Mouse (Mus musculus) neural tube, embryonic 13.5 days (tissue): ENCODE results near the gene Pilra. TPM values are rescaled to one million over a fixed set of nuclear protein-coding genes. Genes with fewer than 3 reads are reported as not detected.
"Not testable (repeated sequence)": the region's sequence is repeated elsewhere in the genome, so short reads cannot be mapped to it uniquely, and the experiment has no call there.

ENCODE experiments used
- ATAC-seq: fragments of 200-750 bp; cut with Nextera tagmentation; 2 replicates; pipeline ENCODE4 v1.8.0; 2017; ENCODE audit warnings: low read depth, mild to moderate bottlenecking, moderate TSS enrichment, moderate library complexity
- H3K27ac ChIP-seq: fragments of 300-500 bp; sonication (generic); replicated peaks from 2 replicates; pipeline ENCODE4 v1.5.1; 2015; ENCODE audit warnings: moderate library complexity, mild to moderate bottlenecking, inconsistent platforms
- H3K27me3 ChIP-seq: fragments of 300-500 bp; sonication (generic); 2 replicates; pipeline ENCODE4 v1.6.1; 2015; ENCODE audit warnings: mild to moderate bottlenecking, inconsistent platforms
- H3K36me3 ChIP-seq: fragments of 300-500 bp; sonication (generic); 2 replicates; pipeline ENCODE4 v1.6.1; 2015; ENCODE audit warnings: mild to moderate bottlenecking, inconsistent platforms
- H3K4me1 ChIP-seq: fragments of 300-500 bp; sonication (generic); replicated peaks from 2 replicates; pipeline ENCODE4 v1.6.1; 2015; ENCODE audit warnings: inconsistent platforms
- H3K4me2 ChIP-seq: fragments of 300-500 bp; sonication (generic); 2 replicates; pipeline ENCODE4 v1.6.1; 2015; ENCODE audit warnings: inconsistent platforms, mild to moderate bottlenecking, moderate library complexity
- H3K4me3 ChIP-seq: fragments of 300-500 bp; sonication (generic); 2 replicates; pipeline ENCODE4 v1.5.1; 2015; ENCODE audit warnings: mild to moderate bottlenecking, inconsistent platforms
- H3K9ac ChIP-seq: fragments of 300-500 bp; sonication (generic); 2 replicates; pipeline ENCODE4 v1.6.1; 2015; ENCODE audit warnings: moderate library complexity, mild to moderate bottlenecking, inconsistent platforms
- H3K9me3 ChIP-seq: fragments of 300-500 bp; sonication (generic); 2 replicates; pipeline ENCODE4 v1.6.1; 2016; ENCODE audit warnings: inconsistent platforms
- WGBS: fragments of 180-500 bp; shearing (Covaris S2); methylation state at CpG from one replicate; pipeline ENCODE4 v1.1.7; 2015; 5-methylcytosine and 5-hydroxymethylcytosine counted together
- polyA plus RNA-seq: library from polyadenylated mRNA; unstranded; fragments of >200 nt; fragmentation: Nextera tagmentation; extraction: Ambion mirVana; gene quantifications from 2 replicates; pipeline ENCODE4 v1.2.1, GENCODE M21; 2015

Pilra gene
- polyA plus RNA-seq, 1 experiment from 2014 or later = 1.3 TPM

- ATAC-seq, H3K4me3 ChIP-seq, H3K9me3 ChIP-seq, H3K9ac ChIP-seq, H3K27me3 ChIP-seq, H3K4me2 ChIP-seq, H3K36me3 ChIP-seq, H3K4me1 ChIP-seq, H3K27ac ChIP-seq: not testable (repeated sequence)
- 93% methylated on average over 1 of the region's 1 CpGs for WGBS
Observed at GRCm38 (mm10) chr5:137850313-137850712, 14.2 kb upstream of the Pilra start.

GRCm38 (mm10) chr5:137837110-137837509, 1.0 kb upstream of the Pilra start:
- not testable (repeated sequence) for H3K9me3 ChIP-seq

GRCm38 (mm10) chr5:137836611-137837010, 530 bp upstream of the Pilra start:
- Histone ChIP-seq H3K27me3 (no peaks in the 10 kb centered on the region), H3K4me1 (no peaks in the 10 kb centered on the region), H3K9me3 (no peaks in the 10 kb centered on the region), H3K36me3 (no peaks in the 10 kb centered on the region), H3K27ac (no peak overlapping the region), H3K4me3 (no peak overlapping the region), H3K9ac (no peak overlapping the region), H3K4me2 (no peak overlapping the region)
- ATAC-seq = no peak

More at GRCm38 (mm10) chr5:137837110-137837509, 1.0 kb upstream of the Pilra start:
- H3K27ac ChIP-seq, H3K4me1 ChIP-seq, H3K27me3 ChIP-seq, H3K9ac ChIP-seq, H3K4me2 ChIP-seq, ATAC-seq, H3K36me3 ChIP-seq, H3K4me3 ChIP-seq: not testable (repeated sequence)

DNA sequence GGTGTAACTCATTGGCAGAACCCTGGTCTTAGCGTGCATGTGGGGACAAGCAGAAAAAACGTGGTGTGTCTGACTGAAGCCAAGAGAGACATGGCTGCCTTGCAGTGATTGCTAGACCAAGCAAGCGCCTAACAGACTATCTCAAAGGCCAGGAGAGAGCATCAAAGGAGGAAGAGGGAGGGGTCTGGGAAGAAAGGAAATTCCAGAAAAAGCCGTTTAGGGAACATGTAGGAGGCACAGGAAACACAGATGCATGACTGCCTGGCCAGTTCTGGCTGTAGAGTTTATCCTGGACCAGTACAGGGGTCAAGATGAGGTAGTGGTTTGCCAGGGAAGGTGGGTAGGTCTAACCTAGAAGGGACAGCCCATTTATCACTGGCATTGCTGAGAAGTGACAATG, 2.6 kb downstream of the Pilra start:
- no peaks in the 10 kb centered on the region for H3K9me3 ChIP-seq
- ATAC-seq = no peak
- no peak overlapping the region for H3K27ac ChIP-seq
- no peak overlapping the region for H3K9ac ChIP-seq
- no peak overlapping the region for H3K4me3 ChIP-seq
- no peak overlapping the region for H3K4me2 ChIP-seq
- no peaks in the 10 kb centered on the region for H3K27me3 ChIP-seq
- WGBS = 66% methylated on average over 4 of the region's 4 CpGs
- H3K36me3 ChIP-seq = no peaks in the 10 kb centered on the region
- no peaks in the 10 kb centered on the region for H3K4me1 ChIP-seq

- no peak overlapping the region for H3K9ac ChIP-seq
- no peaks in the 10 kb centered on the region for H3K9me3 ChIP-seq
- H3K27me3 ChIP-seq = no peaks in the 10 kb centered on the region
- no peak overlapping the region for H3K27ac ChIP-seq
- no peak overlapping the region for H3K4me2 ChIP-seq
- WGBS = 78% methylated on average over 6 of the region's 6 CpGs
- no peaks in the 10 kb centered on the region for H3K4me1 ChIP-seq
- no peak overlapping the region for H3K4me3 ChIP-seq
- H3K36me3 ChIP-seq = no peaks in the 10 kb centered on the region
- ATAC-seq = no peak
Observed at GRCm38 (mm10) chr5:137831506-137831905, 4.6 kb downstream of the Pilra start.

- 89% methylated on average over 4 of the region's 4 CpGs for WGBS
- H3K36me3 ChIP-seq = no peaks in the 10 kb centered on the region
- no peak for ATAC-seq
- H3K27me3 ChIP-seq = no peaks in the 10 kb centered on the region
- no peaks in the 10 kb centered on the region for H3K9me3 ChIP-seq
- H3K4me2 ChIP-seq = no peak overlapping the region
- no peak overlapping the region for H3K27ac ChIP-seq
- no peak overlapping the region for H3K4me3 ChIP-seq
- H3K4me1 ChIP-seq = no peaks in the 10 kb centered on the region
- no peak overlapping the region for H3K9ac ChIP-seq
Observed at GRCm38 (mm10) chr5:137831106-137831505, 5.0 kb downstream of the Pilra start.

GRCm38 (mm10) chr5:137830238-137830637, 5.8 kb downstream of the Pilra start:
- H3K4me3 ChIP-seq = no peak overlapping the region
- no peak overlapping the region for H3K9ac ChIP-seq
- 87% methylated on average over 7 of the region's 7 CpGs for WGBS
- H3K27ac ChIP-seq = no peak overlapping the region
- ATAC-seq = no peak
- H3K27me3 ChIP-seq = no peaks in the 10 kb centered on the region
- H3K4me1 ChIP-seq = no peaks in the 10 kb centered on the region
- no peaks in the 10 kb centered on the region for H3K36me3 ChIP-seq
- H3K9me3 ChIP-seq = no peaks in the 10 kb centered on the region
- no peak overlapping the region for H3K4me2 ChIP-seq

- 87% methylated on average over 6 of the region's 6 CpGs for WGBS
- Histone ChIP-seq H3K9me3 (no peaks in the 10 kb centered on the region), H3K4me3 (no peak overlapping the region), H3K9ac (no peak overlapping the region), H3K36me3 (no peaks in the 10 kb centered on the region), H3K27ac (no peak overlapping the region), H3K27me3 (no peaks in the 10 kb centered on the region), H3K4me2 (no peak overlapping the region), H3K4me1 (no peaks in the 10 kb centered on the region)
- ATAC-seq = no peak
Observed at GRCm38 (mm10) chr5:137828694-137829093, 7.4 kb downstream of the Pilra start.

GRCm38 (mm10) chr5:137826421-137826820, 9.7 kb downstream of the Pilra start:
- no peak overlapping the region for H3K27ac ChIP-seq
- ATAC-seq = no peak
- no peaks in the 10 kb centered on the region for H3K4me1 ChIP-seq
- H3K27me3 ChIP-seq = no peaks in the 10 kb centered on the region
- 64% methylated on average over 7 of the region's 7 CpGs for whole genome bisulfite sequencing
- H3K4me2 ChIP-seq = no peak overlapping the region
- H3K9ac ChIP-seq = no peak overlapping the region
- no peaks in the 10 kb centered on the region for H3K9me3 ChIP-seq
- no peaks in the 10 kb centered on the region for H3K36me3 ChIP-seq
- H3K4me3 ChIP-seq = no peak overlapping the region

- no peak for ATAC-seq
- no peak overlapping the region for H3K4me2 ChIP-seq
- no peaks in the 10 kb centered on the region for H3K27me3 ChIP-seq
- H3K9me3 ChIP-seq = no peaks in the 10 kb centered on the region
- H3K4me3 ChIP-seq = no peak overlapping the region
- H3K4me1 ChIP-seq = no peaks in the 10 kb centered on the region
- H3K36me3 ChIP-seq = no peaks in the 10 kb centered on the region
- H3K9ac ChIP-seq = no peak overlapping the region
- H3K27ac ChIP-seq = no peak overlapping the region
- 82% methylated on average over 2 of the region's 2 CpGs for WGBS
Observed at GRCm38 (mm10) chr5:137825971-137826370, 10.1 kb downstream of the Pilra start.

DNA sequence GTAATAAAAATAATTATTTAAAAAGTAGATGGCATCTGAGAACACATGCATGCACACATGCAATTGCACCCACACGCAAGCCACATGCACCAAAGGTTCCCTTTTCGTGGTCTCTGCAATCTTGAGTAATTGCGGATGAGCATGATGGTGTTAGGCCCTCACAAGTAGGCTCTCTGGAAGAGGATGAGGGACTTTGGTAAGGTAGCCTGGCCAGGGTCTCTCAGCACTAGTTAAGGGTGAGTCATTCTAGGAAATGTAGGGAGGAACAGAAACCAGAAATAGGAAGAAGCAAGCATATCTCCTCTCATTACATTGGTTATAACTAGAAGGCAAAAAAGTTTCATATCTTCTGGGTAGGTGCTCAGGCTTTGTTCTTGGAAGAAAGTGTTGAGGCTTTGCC, 11.1 kb downstream of the Pilra start:
- Histone ChIP-seq H3K4me3 (no peak overlapping the region), H3K9me3 (no peaks in the 10 kb centered on the region), H3K4me2 (no peak overlapping the region), H3K9ac (no peak overlapping the region), H3K27me3 (no peaks in the 10 kb centered on the region), H3K36me3 (no peaks in the 10 kb centered on the region), H3K4me1 (no peaks in the 10 kb centered on the region), H3K27ac (no peak overlapping the region)
- WGBS = 91% methylated on average over 3 of the region's 3 CpGs
- ATAC-seq = no peak

- Histone ChIP-seq H3K27ac (no peak overlapping the region), H3K9me3 (no peaks in the 10 kb centered on the region), H3K4me2 (no peak overlapping the region), H3K4me1 (no peaks in the 10 kb centered on the region), H3K36me3 (no peaks in the 10 kb centered on the region), H3K4me3 (no peak overlapping the region), H3K27me3 (no peaks in the 10 kb centered on the region), H3K9ac (no peak overlapping the region)
- no peak for ATAC-seq
- WGBS = 79% methylated on average over 6 of the region's 6 CpGs
Observed at GRCm38 (mm10) chr5:137823455-137824045, 12.5 kb downstream of the Pilra start.

DNA sequence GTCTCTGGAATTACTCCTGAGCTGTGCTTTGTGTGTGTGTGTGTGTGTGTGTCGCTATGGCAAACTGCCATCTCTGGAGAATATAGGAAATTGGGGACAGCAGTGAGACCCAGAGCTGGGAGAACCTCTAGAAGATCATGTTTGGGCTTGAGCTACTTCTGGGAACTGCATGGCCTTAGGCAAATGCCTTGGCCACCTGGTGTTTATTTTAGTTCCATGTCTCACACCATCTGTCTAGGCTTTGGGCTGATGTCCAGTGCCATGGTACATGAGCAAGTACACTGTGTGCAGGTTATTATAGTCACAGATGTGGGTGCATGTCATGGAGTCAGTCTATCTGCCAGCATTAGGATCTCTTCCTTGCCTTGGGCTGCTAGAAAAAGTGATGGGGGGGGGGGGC, 13.5 kb downstream of the Pilra start:
- Histone ChIP-seq H3K9me3 (no peaks in the 10 kb centered on the region), H3K36me3 (no peaks in the 10 kb centered on the region), H3K4me3 (no peak overlapping the region), H3K4me1 (no peaks in the 10 kb centered on the region), H3K9ac (no peak overlapping the region), H3K27ac (no peak overlapping the region), H3K27me3 (no peaks in the 10 kb centered on the region), H3K4me2 (no peak overlapping the region)
- ATAC-seq = no peak
- WGBS = 88% methylated on average over 1 of the region's 1 CpGs
